Mouse (Mus musculus): Measurements from ENCODE around the gene Rhot2. TPM values are rescaled to one million over a fixed set of nuclear protein-coding genes. Genes with fewer than 3 reads are reported as not detected.

Gene Rhot2
- polyA plus RNA-seq, 1 experiment: 33.9 TPM

GRCm38 (mm10) chr17:25838904-25839303, 5.7 kb downstream of the Rhot2 start:
- H3K36me3 ChIP-seq (ENCODE audit: control insufficient read depth, insufficient read depth): peaks cover 40% of the 10 kb centered on the region
- no peak overlapping the region for H3K4me3 ChIP-seq (ENCODE audit: insufficient read depth, poor library complexity, severe bottlenecking)
- H3K79me3 ChIP-seq (ENCODE audit: low read depth): peaks cover 9% of the 10 kb centered on the region
- no peaks in the 10 kb centered on the region for H3K27me3 ChIP-seq (ENCODE audit: control insufficient read depth, insufficient read depth, insufficient read length)
- TF ChIP-seq MYOD1 (IDR thresholded peaks at IDR 0.05; ENCODE audit: control insufficient read depth, insufficient read length, low read depth) (no peak), CTCF (IDR thresholded peaks at IDR 0.05; ENCODE audit: control insufficient read depth, insufficient read depth, insufficient read length) (no peak), MYOG (IDR thresholded peaks at IDR 0.05; ENCODE audit: control insufficient read depth, extremely low read depth, insufficient read length) (no peak), FOSL1 (IDR thresholded peaks at IDR 0.05; ENCODE audit: insufficient read depth, low read length, poor library complexity, severe bottlenecking) (no peak), USF1 (IDR thresholded peaks at IDR 0.05; ENCODE audit: low read depth) (no peak), CEBPB (IDR thresholded peaks at IDR 0.05; ENCODE audit: low read depth) (no peak), MAX (IDR thresholded peaks at IDR 0.05) (no peak)
- peaks cover 36% of the 10 kb centered on the region for H3K79me2 ChIP-seq (ENCODE audit: control insufficient read depth, insufficient read depth)
- no peak overlapping the region for H3ac ChIP-seq (ENCODE audit: control insufficient read depth, insufficient read length, low read depth)

DNA sequence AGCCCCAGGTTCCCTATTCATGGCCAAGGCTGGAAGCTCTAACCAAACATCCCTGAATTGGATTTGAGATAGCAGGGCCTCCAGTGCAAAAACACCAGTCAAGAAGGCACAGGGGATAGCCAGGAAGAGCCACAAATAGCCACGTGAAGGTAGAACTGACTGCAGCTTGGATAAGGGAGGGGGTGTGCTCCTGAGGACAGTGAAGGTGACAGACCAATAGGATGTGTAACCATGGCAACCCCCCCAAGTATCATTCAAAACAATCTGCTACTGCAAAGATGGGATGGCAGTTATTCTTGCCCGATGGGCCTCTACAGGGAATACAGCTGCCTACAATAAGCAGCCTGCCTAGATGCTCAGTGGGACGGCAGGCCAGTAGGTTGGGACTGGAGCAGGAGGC, 7.1 kb downstream of the Rhot2 start:
- Histone ChIP-seq H3K79me2 (ENCODE audit: control insufficient read depth, insufficient read depth) (peaks cover 32% of the 10 kb centered on the region), H3K27me3 (ENCODE audit: control insufficient read depth, insufficient read depth, insufficient read length) (no peaks in the 10 kb centered on the region), H3ac (ENCODE audit: control insufficient read depth, insufficient read length, low read depth) (no peak overlapping the region), H3K36me3 (ENCODE audit: control insufficient read depth, insufficient read depth) (peaks cover 40% of the 10 kb centered on the region), H3K79me3 (ENCODE audit: low read depth) (peaks cover 9% of the 10 kb centered on the region), H3K4me3 (ENCODE audit: insufficient read depth, poor library complexity, severe bottlenecking) (no peak overlapping the region)
- no peak for TF ChIP-seq CTCF (IDR thresholded peaks at IDR 0.05; ENCODE audit: control insufficient read depth, insufficient read depth, insufficient read length)
- no peak for TF ChIP-seq CEBPB (IDR thresholded peaks at IDR 0.05; ENCODE audit: low read depth)
- no peak for TF ChIP-seq FOSL1 (IDR thresholded peaks at IDR 0.05; ENCODE audit: insufficient read depth, low read length, poor library complexity, severe bottlenecking)
- no peak for TF ChIP-seq MAX (IDR thresholded peaks at IDR 0.05)
- no peak for TF ChIP-seq MYOG (IDR thresholded peaks at IDR 0.05; ENCODE audit: control insufficient read depth, extremely low read depth, insufficient read length)
- TF ChIP-seq USF1 (IDR thresholded peaks at IDR 0.05; ENCODE audit: low read depth): no peak
- no peak for TF ChIP-seq MYOD1 (IDR thresholded peaks at IDR 0.05; ENCODE audit: control insufficient read depth, insufficient read length, low read depth)

DNA sequence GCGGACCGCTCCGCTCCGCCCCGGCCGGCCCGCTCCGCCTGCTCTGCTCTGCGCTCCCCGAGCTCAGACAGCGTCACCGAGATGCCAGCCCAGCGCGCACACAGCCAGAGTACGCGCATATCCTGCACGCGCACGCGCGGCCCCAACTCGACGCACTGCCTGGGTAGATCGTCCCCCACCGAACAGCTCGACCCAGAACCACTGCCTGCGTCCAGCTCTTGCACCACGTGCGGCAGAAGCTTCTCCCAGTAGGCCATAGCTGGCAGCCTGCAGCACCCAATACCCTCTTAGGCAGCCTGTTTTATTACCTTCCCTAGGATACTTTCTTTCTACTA, 7.6 kb downstream of the Rhot2 start, which contains the start of gene Rhbdl1:
Rhbdl1 (minus strand) TSS at position 220 of the 335 bp plus-strand sequence.
- H3K27me3 ChIP-seq (ENCODE audit: control insufficient read depth, insufficient read depth, insufficient read length): no peaks in the 10 kb centered on the region
- H3K36me3 ChIP-seq (ENCODE audit: control insufficient read depth, insufficient read depth): peaks cover 39% of the 10 kb centered on the region
- TF ChIP-seq USF1 (IDR thresholded peaks at IDR 0.05; ENCODE audit: low read depth) (no peak), CEBPB (IDR thresholded peaks at IDR 0.05; ENCODE audit: low read depth) (no peak), FOSL1 (IDR thresholded peaks at IDR 0.05; ENCODE audit: insufficient read depth, low read length, poor library complexity, severe bottlenecking) (no peak), MYOD1 (IDR thresholded peaks at IDR 0.05; ENCODE audit: control insufficient read depth, insufficient read length, low read depth) (no peak), CTCF (IDR thresholded peaks at IDR 0.05; ENCODE audit: control insufficient read depth, insufficient read depth, insufficient read length) (no peak), MAX (IDR thresholded peaks at IDR 0.05) (no peak), MYOG (IDR thresholded peaks at IDR 0.05; ENCODE audit: control insufficient read depth, extremely low read depth, insufficient read length) (no peak)
- H3K4me3 ChIP-seq (ENCODE audit: insufficient read depth, poor library complexity, severe bottlenecking): no peak within 1 kb of the TSS
- peaks cover 32% of the 10 kb centered on the region for H3K79me2 ChIP-seq (ENCODE audit: control insufficient read depth, insufficient read depth)
- no peak within 1 kb of the TSS for H3ac ChIP-seq (ENCODE audit: control insufficient read depth, insufficient read length, low read depth)
- peaks cover 14% of the 10 kb centered on the region for H3K79me3 ChIP-seq (ENCODE audit: low read depth)

DNA sequence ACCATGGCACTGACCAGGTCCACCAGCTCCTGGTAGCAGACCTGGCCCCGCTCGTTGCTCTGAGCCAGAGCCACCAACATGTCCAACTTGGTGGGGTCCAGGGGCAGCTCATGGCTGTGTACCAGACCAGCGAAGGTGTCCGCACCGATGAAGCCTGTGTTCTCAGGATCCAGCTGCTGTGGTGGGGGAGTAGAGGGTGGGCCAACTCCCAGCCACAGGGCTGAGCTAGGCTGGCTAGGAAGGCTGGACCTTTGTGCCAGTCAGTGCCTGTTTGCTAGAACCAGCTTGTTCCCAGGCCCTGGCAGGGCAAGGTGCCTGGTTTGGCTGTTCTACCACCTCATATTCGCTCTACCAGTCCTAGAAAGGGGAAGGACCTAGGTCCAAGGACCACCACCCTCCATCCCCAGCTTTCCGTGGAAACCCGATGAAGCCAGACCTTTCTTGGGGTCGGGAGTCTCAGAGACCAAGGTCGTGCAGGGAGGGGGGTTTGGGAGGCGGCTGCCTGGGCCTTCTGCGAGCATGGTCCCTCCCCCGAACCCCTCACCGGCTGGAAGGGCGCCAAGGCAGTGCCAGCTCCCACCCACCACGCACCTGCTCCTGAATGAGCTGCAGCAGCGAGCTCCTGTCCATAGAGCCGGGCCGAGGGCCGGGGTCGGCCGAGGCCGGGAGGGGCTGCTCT, 8.1 kb downstream of the Rhot2 start:
- peaks cover 35% of the 10 kb centered on the region for H3K36me3 ChIP-seq (ENCODE audit: control insufficient read depth, insufficient read depth)
- peaks cover 35% of the 10 kb centered on the region for H3K79me2 ChIP-seq (ENCODE audit: control insufficient read depth, insufficient read depth)
- no peaks in the 10 kb centered on the region for H3K27me3 ChIP-seq (ENCODE audit: control insufficient read depth, insufficient read depth, insufficient read length)
- TF ChIP-seq FOSL1 (IDR thresholded peaks at IDR 0.05; ENCODE audit: insufficient read depth, low read length, poor library complexity, severe bottlenecking): no peak
- no peak for TF ChIP-seq MYOG (IDR thresholded peaks at IDR 0.05; ENCODE audit: control insufficient read depth, extremely low read depth, insufficient read length)
- no peak overlapping the region for H3K4me3 ChIP-seq (ENCODE audit: insufficient read depth, poor library complexity, severe bottlenecking)
- no peak overlapping the region for H3ac ChIP-seq (ENCODE audit: control insufficient read depth, insufficient read length, low read depth)
- H3K79me3 ChIP-seq (ENCODE audit: low read depth): peaks cover 19% of the 10 kb centered on the region

DNA sequence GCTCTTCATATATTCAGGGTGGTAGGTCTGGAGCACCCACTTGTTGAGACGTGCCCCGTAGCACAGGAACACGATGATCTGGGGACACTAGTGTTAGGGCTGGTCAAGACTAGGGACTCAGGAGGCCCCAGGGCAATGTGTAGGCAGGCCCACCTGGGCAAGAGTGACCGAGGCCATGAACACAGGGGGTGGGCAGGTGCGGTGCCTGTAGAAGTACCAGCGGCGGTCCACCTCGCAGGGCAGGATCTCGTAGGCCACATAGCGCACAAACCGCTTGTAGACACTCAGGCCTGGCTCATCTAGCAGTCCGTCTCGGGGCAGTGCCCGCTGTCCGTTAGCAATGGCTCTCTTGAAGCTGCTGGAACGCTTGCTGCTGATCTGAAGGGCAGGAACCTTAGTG, 8.8 kb downstream of the Rhot2 start:
- H3K79me3 ChIP-seq (ENCODE audit: low read depth): peaks cover 26% of the 10 kb centered on the region
- peaks cover 35% of the 10 kb centered on the region for H3K36me3 ChIP-seq (ENCODE audit: control insufficient read depth, insufficient read depth)
- TF ChIP-seq USF1 (IDR thresholded peaks at IDR 0.05; ENCODE audit: low read depth): no peak
- TF ChIP-seq MYOD1 (IDR thresholded peaks at IDR 0.05; ENCODE audit: control insufficient read depth, insufficient read length, low read depth): no peak
- no peak for TF ChIP-seq CEBPB (IDR thresholded peaks at IDR 0.05; ENCODE audit: low read depth)
- TF ChIP-seq FOSL1 (IDR thresholded peaks at IDR 0.05; ENCODE audit: insufficient read depth, low read length, poor library complexity, severe bottlenecking): no peak
- TF ChIP-seq MAX (IDR thresholded peaks at IDR 0.05): no peak
- no peak for TF ChIP-seq CTCF (IDR thresholded peaks at IDR 0.05; ENCODE audit: control insufficient read depth, insufficient read depth, insufficient read length)
- TF ChIP-seq MYOG (IDR thresholded peaks at IDR 0.05; ENCODE audit: control insufficient read depth, extremely low read depth, insufficient read length): no peak
- no peak overlapping the region for H3ac ChIP-seq (ENCODE audit: control insufficient read depth, insufficient read length, low read depth)
- no peak overlapping the region for H3K4me3 ChIP-seq (ENCODE audit: insufficient read depth, poor library complexity, severe bottlenecking)
- H3K79me2 ChIP-seq (ENCODE audit: control insufficient read depth, insufficient read depth): peaks cover 42% of the 10 kb centered on the region
- H3K27me3 ChIP-seq (ENCODE audit: control insufficient read depth, insufficient read depth, insufficient read length): no peaks in the 10 kb centered on the region

DNA sequence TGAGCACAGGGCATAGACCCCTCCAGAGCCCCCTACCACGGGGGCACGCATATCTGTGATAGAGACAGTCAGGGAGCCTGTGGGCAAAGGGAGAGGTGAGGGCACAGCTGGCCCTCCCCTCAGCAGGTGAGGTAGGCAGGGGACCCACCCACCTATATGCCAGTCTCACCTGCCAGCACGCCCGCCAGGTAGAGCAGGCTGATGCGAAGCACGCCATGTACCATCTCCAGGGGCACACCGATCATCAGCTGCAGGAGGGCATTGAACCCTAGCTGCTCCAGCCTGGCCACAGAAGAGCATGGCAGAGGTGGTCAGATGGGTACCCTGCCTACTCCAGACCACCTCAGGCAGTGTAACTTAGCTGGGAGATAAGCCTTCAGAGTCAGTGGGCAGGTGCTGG, 9.3 kb downstream of the Rhot2 start:
- Histone ChIP-seq H3K79me2 (ENCODE audit: control insufficient read depth, insufficient read depth) (peaks cover 47% of the 10 kb centered on the region), H3K4me3 (ENCODE audit: insufficient read depth, poor library complexity, severe bottlenecking) (no peak overlapping the region), H3K79me3 (ENCODE audit: low read depth) (peaks cover 27% of the 10 kb centered on the region), H3K36me3 (ENCODE audit: control insufficient read depth, insufficient read depth) (peaks cover 35% of the 10 kb centered on the region), H3ac (ENCODE audit: control insufficient read depth, insufficient read length, low read depth) (no peak overlapping the region), H3K27me3 (ENCODE audit: control insufficient read depth, insufficient read depth, insufficient read length) (no peaks in the 10 kb centered on the region)
- no peak for TF ChIP-seq MYOD1 (IDR thresholded peaks at IDR 0.05; ENCODE audit: control insufficient read depth, insufficient read length, low read depth)
- TF ChIP-seq MYOG (IDR thresholded peaks at IDR 0.05; ENCODE audit: control insufficient read depth, extremely low read depth, insufficient read length): no peak
- TF ChIP-seq USF1 (IDR thresholded peaks at IDR 0.05; ENCODE audit: low read depth): no peak
- no peak for TF ChIP-seq CTCF (IDR thresholded peaks at IDR 0.05; ENCODE audit: control insufficient read depth, insufficient read depth, insufficient read length)
- TF ChIP-seq CEBPB (IDR thresholded peaks at IDR 0.05; ENCODE audit: low read depth): no peak
- no peak for TF ChIP-seq FOSL1 (IDR thresholded peaks at IDR 0.05; ENCODE audit: insufficient read depth, low read length, poor library complexity, severe bottlenecking)
- TF ChIP-seq MAX (IDR thresholded peaks at IDR 0.05): no peak
